ENCODE assay signal across 8 mouse cellular contexts in genomic region chr2:30495909-30496861, GRCm38 (mm10). TPM values are rescaled to one million over a fixed set of nuclear protein-coding genes. Genes with fewer than 3 reads are reported as not detected.
DNase-seq lines count a peak whose midpoint lies in the region; ATAC-seq and TF ChIP-seq lines count a peak whose summit lies in the region.

No protein-coding gene starts in this region.

- H3K4me3 ChIP-seq in intestine, postnatal 0 days (ENCODE audit: low read depth, low read length): peak overlapping the region; percentile 28

- peak overlapping the region; percentile 40 for H3K9ac ChIP-seq in intestine, postnatal 0 days (ENCODE audit: low read depth, low read length)

- no peaks in the 10 kb centered on the region for H3K4me1 ChIP-seq in intestine, postnatal 0 days (replicated peaks; ENCODE audit: control insufficient read depth, insufficient read depth, low read length)

- ATAC-seq in intestine, postnatal 0 days: peak; percentile 89

- peak; percentile 78 to 90 for DNase-seq in adrenal gland, adult (ENCODE audit: inconsistent age in 2 of 2, low spot score in 1 of 2)
- DNase-seq in embryo, embryonic 11 days: peak; percentile 87
- peak; percentile 78 to 82 for DNase-seq in heart, adult 18-20 months
- peak; percentile 55 for DNase-seq in left cerebral cortex, postnatal 4 days
- peak; percentile 72 for DNase-seq in mesoderm, embryonic 11.5 days (ENCODE audit: low read depth, low spot score)
- DNase-seq in right cerebral cortex, postnatal 36 days (ENCODE audit: low spot score in 2 of 2): peak; percentile 50 to 51
- no peak for DNase-seq in adipocyte (ENCODE audit: low spot score)

- H3K27ac ChIP-seq in intestine, postnatal 0 days (ENCODE audit: low read depth, low read length): no peak overlapping the region

- intact Hi-C loops in left cerebral cortex, postnatal 4 days (cut with DNase I): no loop called here

- no peak for TF ChIP-seq CTCF in intestine, postnatal 0 days (IDR thresholded peaks at IDR 0.05; ENCODE audit: low read depth)

- no peaks in the 10 kb centered on the region for H3K36me3 ChIP-seq in intestine, postnatal 0 days (ENCODE audit: control insufficient read depth, insufficient read depth)

- H3K27me3 ChIP-seq in intestine, postnatal 0 days (replicated peaks; ENCODE audit: control insufficient read depth, insufficient read depth, low read length): no peaks in the 10 kb centered on the region

- H3K9me3 ChIP-seq in intestine, postnatal 0 days (ENCODE audit: control insufficient read depth): no peaks in the 10 kb centered on the region

- H3K4me2 ChIP-seq in intestine, postnatal 0 days (replicated peaks; ENCODE audit: low read depth): peak overlapping the region; percentile 66

- WGBS in intestine, postnatal 0 days: 27% methylated on average over 22 of the region's 22 CpGs

RNA-seq across cellular contexts. Expression of gene Ier5l, which starts 22.2 kb away (rescaled TPM):
- 1 to 10 TPM; 2.6 to 3.2 TPM for total RNA-seq in heart, adult 18-20 months (2021)
- 1.6 and 2.2 TPM in 2 replicates for polyA plus RNA-seq in intestine, postnatal 0 days (2015; fragmentation: Nextera tagmentation; extraction: Ambion mirVana)
- total RNA-seq in left cerebral cortex, postnatal 4 days (2021): 10 to 100 TPM; 10.8 to 13.2 TPM
